Mouse (Mus musculus) stomach, embryonic 15.5 days (tissue): ENCODE data around the gene Olfr776. TPM values are rescaled to one million over a fixed set of nuclear protein-coding genes. Genes with fewer than 3 reads are reported as not detected.
"Not testable (repeated sequence)": the region's sequence is repeated elsewhere in the genome, so short reads cannot be mapped to it uniquely, and the experiment has no call there.

Experiments
- ATAC-seq: fragments of 200-750 bp; cut with Nextera tagmentation; 2 replicates; pipeline ENCODE4 v1.8.0; 2017; ENCODE audit warnings: low read depth, moderate number of reproducible peaks, moderate TSS enrichment; ENCODE audit not compliant: insufficient read depth, low FRiP score
- H3K27ac ChIP-seq: fragments of 300-500 bp; sonication (generic); 2 replicates; pipeline ENCODE4 v1.5.1; 2015; ENCODE audit warnings: mild to moderate bottlenecking, inconsistent platforms
- H3K27me3 ChIP-seq: fragments of 300-500 bp; sonication (generic); replicated peaks from 2 replicates; pipeline ENCODE4 v1.6.1; 2015; ENCODE audit warnings: inconsistent platforms
- H3K36me3 ChIP-seq: fragments of 300-500 bp; sonication (generic); 2 replicates; pipeline ENCODE4 v1.6.1; 2015; ENCODE audit warnings: inconsistent platforms
- H3K4me1 ChIP-seq: fragments of 300-500 bp; sonication (generic); 2 replicates; pipeline ENCODE4 v1.6.1; 2015; ENCODE audit warnings: inconsistent platforms
- H3K4me2 ChIP-seq: fragments of 300-500 bp; sonication (generic); 2 replicates; pipeline ENCODE4 v1.6.1; 2015; ENCODE audit warnings: mild to moderate bottlenecking, inconsistent platforms
- H3K4me3 ChIP-seq: fragments of 300-500 bp; sonication (generic); replicated peaks from 2 replicates; pipeline ENCODE4 v1.5.1; 2015; ENCODE audit warnings: inconsistent platforms
- H3K9ac ChIP-seq: fragments of 300-500 bp; sonication (generic); 2 replicates; pipeline ENCODE4 v1.6.1; 2015; ENCODE audit warnings: inconsistent platforms
- H3K9me3 ChIP-seq: fragments of 300-500 bp; sonication (generic); 2 replicates; pipeline ENCODE4 v1.6.1; 2016; ENCODE audit warnings: inconsistent platforms
- WGBS: fragments of 180-500 bp; shearing (Covaris S2); methylation state at CpG from one replicate; pipeline ENCODE4 v1.1.7; 2015; 5-methylcytosine and 5-hydroxymethylcytosine counted together
- polyA plus RNA-seq: library from polyadenylated mRNA; unstranded; fragments of >200 nt; fragmentation: Nextera tagmentation; extraction: Ambion mirVana; gene quantifications from 2 replicates; pipeline ENCODE4 v1.2.1, GENCODE M21; 2015

Olfr776 gene
- polyA plus RNA-seq, result not detected in 2 replicates

DNA sequence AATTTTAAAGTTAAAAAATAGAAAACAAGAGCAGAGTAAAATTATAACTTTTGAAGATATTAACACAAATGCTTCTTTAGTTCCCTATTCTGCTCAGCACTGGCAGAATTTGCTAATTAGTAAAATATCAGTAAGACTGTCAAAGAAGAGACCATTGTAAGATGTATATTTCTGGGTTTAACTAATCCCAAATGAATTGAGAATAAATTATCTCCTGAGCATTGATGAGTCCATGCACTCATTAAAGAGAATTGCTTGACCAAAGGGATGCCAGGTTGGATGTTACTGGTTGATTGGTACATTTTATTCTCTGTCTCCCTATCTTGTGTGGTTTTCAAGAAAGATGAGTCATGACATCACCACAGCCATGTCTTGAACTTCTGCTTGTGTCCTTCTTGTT lies at the start of gene Olfr776:
TSS of gene Olfr776 (plus strand) at position 301 of the 400 bp plus-strand sequence.
- H3K9ac ChIP-seq, result no peak within 1 kb of the TSS
- H3K9me3 ChIP-seq, result no peaks in the 10 kb centered on the region
- H3K27ac ChIP-seq, result no peak within 1 kb of the TSS
- H3K4me2 ChIP-seq, result no peak within 1 kb of the TSS
- no peaks in the 10 kb centered on the region for H3K27me3 ChIP-seq
- H3K36me3 ChIP-seq, result no peaks in the 10 kb centered on the region
- H3K4me3 ChIP-seq, result no peak within 1 kb of the TSS
- no peaks in the 10 kb centered on the region for H3K4me1 ChIP-seq
- no peak for ATAC-seq

DNA sequence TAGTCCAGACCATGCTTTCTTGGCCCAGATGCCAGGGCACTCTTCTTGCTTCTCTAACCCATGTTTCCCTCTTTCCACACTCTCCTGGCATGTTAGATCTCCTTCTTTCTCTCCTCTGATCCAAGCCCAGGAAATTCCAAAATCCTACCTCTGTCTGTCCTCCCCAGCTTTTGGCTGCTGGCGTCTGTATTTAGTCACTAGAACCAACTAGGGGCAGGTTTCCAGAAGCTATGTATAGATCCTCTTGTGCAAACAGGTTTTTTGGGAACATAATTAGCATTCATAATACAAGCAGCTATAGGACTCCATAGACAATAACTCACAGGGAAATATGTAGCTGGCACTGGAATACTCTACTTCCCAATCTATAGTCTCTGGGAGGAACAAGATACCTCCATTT lies 28.2 kb upstream of the Olfr776 start:
- Histone ChIP-seq H3K9me3 (no peaks in the 10 kb centered on the region), H3K4me2 (no peak overlapping the region), H3K4me1 (no peaks in the 10 kb centered on the region), H3K9ac (no peak overlapping the region), H3K36me3 (no peaks in the 10 kb centered on the region), H3K27me3 (no peaks in the 10 kb centered on the region), H3K4me3 (no peak overlapping the region), H3K27ac (no peak overlapping the region)
- WGBS, result 69% methylated on average over 1 of the region's 1 CpGs
- no peak for ATAC-seq

DNA sequence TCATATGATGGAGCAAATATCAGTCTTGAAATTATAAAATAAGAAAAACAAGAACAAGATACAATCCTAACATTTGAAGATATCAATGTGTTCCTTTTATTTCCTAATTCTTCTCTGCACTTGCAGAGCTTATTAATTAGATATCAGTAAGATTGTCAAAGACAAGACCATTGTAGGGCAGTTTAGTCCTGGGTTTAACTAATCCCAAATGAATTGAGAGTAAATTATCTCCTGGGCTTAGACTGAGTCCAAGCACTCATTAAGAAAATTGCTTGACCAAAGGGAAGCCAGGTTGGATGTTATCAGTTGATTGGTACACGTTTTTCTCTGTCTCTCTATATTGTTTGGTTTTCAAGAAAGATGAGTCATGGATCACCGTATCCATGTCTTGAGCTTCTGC lies 23.0 kb upstream of the Olfr776 start, which contains the start of gene Olfr774:
TSS of gene Olfr774 (plus strand) at position 301 of the 400 bp plus-strand sequence.
- no peak within 1 kb of the TSS for H3K4me2 ChIP-seq
- no peak for ATAC-seq
- no peak within 1 kb of the TSS for H3K4me3 ChIP-seq
- H3K9ac ChIP-seq, result no peak within 1 kb of the TSS
- no peaks in the 10 kb centered on the region for H3K9me3 ChIP-seq
- H3K4me1 ChIP-seq, result no peaks in the 10 kb centered on the region
- WGBS, result 65% methylated on average over 2 of the region's 2 CpGs
- no peaks in the 10 kb centered on the region for H3K36me3 ChIP-seq
- H3K27ac ChIP-seq, result no peak within 1 kb of the TSS
- H3K27me3 ChIP-seq, result no peaks in the 10 kb centered on the region

DNA sequence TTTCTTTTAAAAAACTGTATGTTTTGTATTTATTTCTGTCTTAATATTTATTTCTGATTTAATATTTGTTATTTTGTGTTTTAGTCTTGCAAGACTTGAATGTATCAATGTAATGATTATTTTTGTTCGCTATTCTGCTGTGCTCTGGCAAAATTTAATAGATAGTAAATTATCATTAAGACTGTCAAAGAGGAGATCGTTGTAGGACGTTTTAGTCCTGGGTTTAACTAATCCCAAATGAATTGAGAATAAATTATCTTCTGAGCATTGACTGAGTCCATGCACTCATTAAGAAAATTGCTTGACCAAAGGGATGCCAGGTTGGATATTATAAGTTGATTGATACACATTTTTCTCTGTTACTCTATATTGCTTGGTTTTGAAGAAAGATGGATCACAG lies 10.8 kb upstream of the Olfr776 start, which contains the start of gene Olfr775:
TSS of gene Olfr775 (plus strand) at position 301 of the 400 bp plus-strand sequence.
- Histone ChIP-seq H3K9me3 (no peaks in the 10 kb centered on the region), H3K4me2 (no peak within 1 kb of the TSS), H3K36me3 (no peaks in the 10 kb centered on the region), H3K9ac (no peak within 1 kb of the TSS), H3K4me3 (no peak within 1 kb of the TSS), H3K4me1 (no peaks in the 10 kb centered on the region), H3K27ac (no peak within 1 kb of the TSS), H3K27me3 (no peaks in the 10 kb centered on the region)
- ATAC-seq, result no peak
- WGBS, result 71% methylated on average over 3 of the region's 3 CpGs

DNA sequence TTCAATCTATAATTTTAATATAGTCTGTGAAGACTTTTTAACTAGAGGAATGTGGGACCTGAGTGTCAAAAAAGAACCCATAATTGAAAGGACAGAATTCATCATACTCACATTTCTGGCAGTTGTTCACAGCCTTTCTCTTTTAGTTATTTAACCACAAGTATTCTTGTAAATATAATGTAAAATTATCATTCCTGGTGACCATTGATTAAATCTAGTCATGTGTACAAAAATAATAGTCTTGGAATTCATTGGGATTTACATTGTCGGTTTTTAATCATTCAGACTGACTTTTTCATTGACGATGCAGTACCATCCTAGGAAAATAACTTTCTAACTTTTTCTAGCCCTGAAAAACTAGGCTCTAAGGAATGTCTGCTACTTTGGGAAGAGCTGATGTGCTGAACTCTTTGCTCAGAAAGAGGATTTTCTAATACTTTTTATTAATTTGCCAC lies 12.2 kb downstream of the Olfr776 start, which contains the start of gene Olfr777:
TSS of gene Olfr777 (minus strand) at position 405 of the 455 bp plus-strand sequence.
- Histone ChIP-seq H3K9me3 (no peaks in the 10 kb centered on the region), H3K9ac (no peak within 1 kb of the TSS), H3K36me3 (no peaks in the 10 kb centered on the region), H3K4me1 (no peaks in the 10 kb centered on the region), H3K27me3 (no peaks in the 10 kb centered on the region), H3K4me3 (no peak within 1 kb of the TSS), H3K27ac (no peak within 1 kb of the TSS), H3K4me2 (no peak within 1 kb of the TSS)
- ATAC-seq, result no peak
- WGBS, result 83% methylated on average over 2 of the region's 2 CpGs

DNA sequence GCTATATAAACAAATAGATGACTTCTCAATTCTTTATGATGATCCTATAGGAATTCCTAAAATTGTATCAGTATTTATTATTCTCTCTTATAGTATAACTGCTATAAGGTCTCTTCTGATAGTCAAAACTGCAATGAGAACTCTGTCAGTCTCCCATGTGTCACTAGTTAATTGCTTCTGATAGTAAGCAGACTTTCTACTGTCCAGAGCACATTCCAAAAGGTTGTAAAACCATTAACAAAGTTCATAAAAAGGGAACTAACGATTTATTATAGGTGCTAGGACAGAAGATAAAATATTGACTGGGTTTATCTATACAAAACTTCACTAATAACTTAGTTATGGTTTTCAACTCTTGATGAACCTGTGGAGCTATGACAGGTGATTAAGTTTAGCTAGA lies 54.0 kb downstream of the Olfr776 start:
- H3K9me3 ChIP-seq, ATAC-seq, H3K9ac ChIP-seq, H3K4me1 ChIP-seq, H3K27me3 ChIP-seq, H3K4me2 ChIP-seq, H3K36me3 ChIP-seq, H3K27ac ChIP-seq, H3K4me3 ChIP-seq: not testable (repeated sequence)
- WGBS, result 52% methylated on average over 1 of the region's 1 CpGs

DNA sequence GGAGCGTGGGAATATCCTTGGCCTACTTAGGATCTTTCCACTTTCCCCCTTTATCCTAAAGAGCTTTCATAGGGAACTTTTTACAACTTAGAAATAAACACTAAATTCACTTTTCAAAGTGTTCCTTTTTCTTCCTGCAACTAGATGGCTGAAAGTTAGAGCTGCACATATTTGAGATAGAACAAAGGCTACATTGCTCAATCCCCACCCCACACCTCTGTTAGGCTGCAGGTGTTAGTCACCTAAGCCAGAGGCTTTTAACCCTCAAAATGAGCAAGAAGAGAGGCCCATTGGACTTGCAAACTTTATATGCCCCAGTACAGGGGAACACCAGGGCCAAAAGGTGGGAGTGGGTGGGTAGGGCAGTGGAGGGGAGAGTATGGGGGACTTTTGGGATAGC lies 54.6 kb downstream of the Olfr776 start:
- H3K9ac ChIP-seq, ATAC-seq: not testable (repeated sequence)

More for the DNA sequence above, 54.6 kb downstream of the Olfr776 start:
- H3K27ac ChIP-seq, H3K27me3 ChIP-seq, H3K36me3 ChIP-seq, H3K4me3 ChIP-seq, H3K4me1 ChIP-seq, H3K4me2 ChIP-seq, H3K9me3 ChIP-seq: not testable (repeated sequence)
- WGBS, result no CpG with 5 or more reads among the region's 1 CpGs

Other genes with a start within 250 kb of the Olfr776 start
- not detected in 2 replicates for gene Olfr763, start 248.3 kb upstream of the Olfr776 start, polyA plus RNA-seq
- gene Olfr764-ps1, start 219.2 kb upstream of the Olfr776 start, polyA plus RNA-seq, result not detected in 2 replicates
- not detected in 2 replicates for gene Olfr765, start 209.1 kb upstream of the Olfr776 start, polyA plus RNA-seq
- not detected in 2 replicates for gene Olfr766-ps1, start 190.2 kb upstream of the Olfr776 start, polyA plus RNA-seq
- not detected in 2 replicates for gene Olfr767, start 176.2 kb upstream of the Olfr776 start, polyA plus RNA-seq
- not detected in 2 replicates for gene Olfr768, start 159.8 kb upstream of the Olfr776 start, polyA plus RNA-seq
- gene Olfr769, start 141.3 kb upstream of the Olfr776 start, polyA plus RNA-seq, result not detected in 2 replicates
- not detected in 2 replicates for gene Olfr770, start 120.1 kb upstream of the Olfr776 start, polyA plus RNA-seq
- not detected in 2 replicates for gene Olfr771, start 94.4 kb upstream of the Olfr776 start, polyA plus RNA-seq
- not detected in 2 replicates for gene Olfr772, start 81.2 kb upstream of the Olfr776 start, polyA plus RNA-seq
- not detected in 2 replicates for gene Olfr773, start 71.7 kb upstream of the Olfr776 start, polyA plus RNA-seq
- not detected in 2 replicates for gene Olfr774, start 22.9 kb upstream of the Olfr776 start, polyA plus RNA-seq
- gene Olfr775, start 10.7 kb upstream of the Olfr776 start, polyA plus RNA-seq, result not detected in 2 replicates
- not detected in 2 replicates for gene Olfr777, start 12.4 kb downstream of the Olfr776 start, polyA plus RNA-seq
- not detected in 2 replicates for gene Olfr780, start 59.0 kb downstream of the Olfr776 start, polyA plus RNA-seq
- gene Olfr781, start 69.7 kb downstream of the Olfr776 start, polyA plus RNA-seq, result not detected in 2 replicates
- not detected in 2 replicates for gene Olfr782, start 89.7 kb downstream of the Olfr776 start, polyA plus RNA-seq
- gene Olfr784, start 125.0 kb downstream of the Olfr776 start, polyA plus RNA-seq, result 0.09 TPM in 1 of 2 replicates, not detected in the other
- gene Olfr785, start 146.3 kb downstream of the Olfr776 start, polyA plus RNA-seq, result not detected in 2 replicates
- gene Olfr786, start 168.2 kb downstream of the Olfr776 start, polyA plus RNA-seq, result not detected in 2 replicates
- gene Olfr787, start 202.7 kb downstream of the Olfr776 start, polyA plus RNA-seq, result not detected in 2 replicates
- not detected in 2 replicates for gene Olfr788, start 211.9 kb downstream of the Olfr776 start, polyA plus RNA-seq
- not detected in 2 replicates for gene Olfr789, start 225.6 kb downstream of the Olfr776 start, polyA plus RNA-seq
- not detected in 2 replicates for gene Olfr790, start 239.4 kb downstream of the Olfr776 start, polyA plus RNA-seq